Mouse (Mus musculus) brain, adult 2 months (tissue): ENCODE data around the gene Plekha4.

Experiments
- DNase-seq: peaks from one replicate; pipeline ENCODE4 v3.0.0; 2011; ENCODE audit warnings: low read depth, low spot score

Plekha4 gene

GRCm38 (mm10) chr7:45568601-45569473 lies 42.7 kb downstream of the Plekha4 start:
- DNase-seq, result no peak

- peak; percentile 83 for DNase-seq
Measured at GRCm38 (mm10) chr7:45570103-45570741, 44.1 kb downstream of the Plekha4 start, which contains the start of gene Bcat2. TSS of gene Bcat2 (plus strand) at chr7:45570153.

GRCm38 (mm10) chr7:45571966-45572365 lies 45.8 kb downstream of the Plekha4 start:
- no peak for DNase-seq

GRCm38 (mm10) chr7:45573954-45574353 lies 47.8 kb downstream of the Plekha4 start:
- DNase-seq, result no peak

GRCm38 (mm10) chr7:45574472-45575379 lies 48.6 kb downstream of the Plekha4 start:
- DNase-seq, result no peak

GRCm38 (mm10) chr7:45585923-45586322 lies 59.8 kb downstream of the Plekha4 start:
- DNase-seq, result no peak

GRCm38 (mm10) chr7:45587631-45588592 lies 61.8 kb downstream of the Plekha4 start:
- DNase-seq, result no peak

GRCm38 (mm10) chr7:45589173-45589572 lies 63.0 kb downstream of the Plekha4 start:
- peak; percentile 100 for DNase-seq

- DNase-seq, result no peak
Measured at GRCm38 (mm10) chr7:45589898-45590297, 63.8 kb downstream of the Plekha4 start.

GRCm38 (mm10) chr7:45590874-45591273 lies 64.7 kb downstream of the Plekha4 start:
- peak; percentile 32 for DNase-seq

GRCm38 (mm10) chr7:45591880-45592279 lies 65.8 kb downstream of the Plekha4 start:
- DNase-seq, result no peak

GRCm38 (mm10) chr7:45593118-45593815 lies 67.1 kb downstream of the Plekha4 start:
- peak; percentile 88 for DNase-seq

- DNase-seq, result no peak
Measured at GRCm38 (mm10) chr7:45595176-45595575, 69.0 kb downstream of the Plekha4 start.

GRCm38 (mm10) chr7:45596107-45596506 lies 70.0 kb downstream of the Plekha4 start:
- no peak for DNase-seq

- no peak for DNase-seq
Measured at GRCm38 (mm10) chr7:45597013-45597412, 70.9 kb downstream of the Plekha4 start.

GRCm38 (mm10) chr7:45597527-45597926 lies 71.4 kb downstream of the Plekha4 start:
- no peak for DNase-seq

GRCm38 (mm10) chr7:45598960-45599879 lies 73.1 kb downstream of the Plekha4 start:
- DNase-seq, result no peak
